Mouse (Mus musculus) c-Kit-positive CD71-negative TER-119-negative erythroid progenitor cells, embryonic 14.5 days (primary cell): ENCODE measurements around the gene Rps2.
"Not testable (repeated sequence)": the region's sequence is repeated elsewhere in the genome, so short reads cannot be mapped to it uniquely, and the experiment has no call there.

Experiments used
- DNase-seq: peaks from one replicate; pipeline ENCODE4 v3.0.0-alpha.2; 2013; ENCODE audit warnings: low read depth

Rps2 gene

GRCm38 (mm10) chr17:24705821-24706220 is 12.1 kb upstream of the Rps2 start:
- DNase-seq, result no peak

GRCm38 (mm10) chr17:24706982-24707800 is 10.7 kb upstream of the Rps2 start, which contains the start of gene Tbl3:
Tbl3 (minus strand) TSS chr17:24707660.
- peak; percentile 89 for DNase-seq

GRCm38 (mm10) chr17:24707801-24708425 is 10.0 kb upstream of the Rps2 start:
- DNase-seq, result no peak

GRCm38 (mm10) chr17:24708646-24709045 is 9.3 kb upstream of the Rps2 start:
- no peak for DNase-seq

- no peak for DNase-seq
Measured at GRCm38 (mm10) chr17:24715556-24715955, 2.4 kb upstream of the Rps2 start.

GRCm38 (mm10) chr17:24716166-24716682 is 1.7 kb upstream of the Rps2 start:
- DNase-seq, result no peak

GRCm38 (mm10) chr17:24718938-24719337 is 1.0 kb downstream of the Rps2 start:
- DNase-seq, result not testable (repeated sequence)

GRCm38 (mm10) chr17:24719494-24720222 is 1.7 kb downstream of the Rps2 start:
- DNase-seq, result peak; percentile 96

- not testable (repeated sequence) for DNase-seq
Measured at GRCm38 (mm10) chr17:24720616-24721015, 2.7 kb downstream of the Rps2 start.

GRCm38 (mm10) chr17:24721383-24721955 is 3.6 kb downstream of the Rps2 start:
- DNase-seq, result not testable (repeated sequence)

- no peak for DNase-seq
Measured at GRCm38 (mm10) chr17:24722220-24722924, 4.5 kb downstream of the Rps2 start.

GRCm38 (mm10) chr17:24723122-24723880 is 5.4 kb downstream of the Rps2 start:
- DNase-seq, result no peak

- no peak for DNase-seq
Measured at GRCm38 (mm10) chr17:24723881-24724180, 5.9 kb downstream of the Rps2 start.

- DNase-seq, result peak; percentile 95
Measured at GRCm38 (mm10) chr17:24724184-24724583, 6.3 kb downstream of the Rps2 start, which contains the start of gene Ndufb10. Ndufb10 (minus strand) TSS chr17:24724478.

GRCm38 (mm10) chr17:24725637-24726390 is 7.9 kb downstream of the Rps2 start:
- no peak for DNase-seq

- no peak for DNase-seq
Measured at GRCm38 (mm10) chr17:24727618-24728017, 9.7 kb downstream of the Rps2 start, which contains the start of gene Rpl3l. Rpl3l (plus strand) TSS chr17:24727820.

- DNase-seq, result no peak
Measured at GRCm38 (mm10) chr17:24728184-24728583, 10.3 kb downstream of the Rps2 start.

GRCm38 (mm10) chr17:24729067-24729466 is 11.2 kb downstream of the Rps2 start:
- DNase-seq, result no peak

- no peak for DNase-seq
Measured at GRCm38 (mm10) chr17:24730787-24731186, 12.9 kb downstream of the Rps2 start.
